Mouse (Mus musculus) limb, embryonic 12.5 days (tissue): ENCODE measurements around the gene Htr1a. TPM values are rescaled to one million over a fixed set of nuclear protein-coding genes. Genes with fewer than 3 reads are reported as not detected.

Source experiments
- ATAC-seq: fragments of 200-750 bp; cut with Nextera tagmentation; 2 replicates; pipeline ENCODE4 v1.8.0; 2017; ENCODE audit warnings: low read depth, moderate TSS enrichment; ENCODE audit not compliant: insufficient number of reproducible peaks, insufficient read depth, low FRiP score, low TSS enrichment
- H3K27ac ChIP-seq: fragments of 300-500 bp; sonication (generic); 2 replicates; pipeline ENCODE4 v1.5.1; 2016; ENCODE audit warnings: mild to moderate bottlenecking, moderate library complexity
- H3K27me3 ChIP-seq: fragments of 300-500 bp; sonication (generic); 2 replicates; pipeline ENCODE4 v1.6.1; 2016; ENCODE audit warnings: mild to moderate bottlenecking, moderate library complexity
- H3K36me3 ChIP-seq: fragments of 300-500 bp; sonication (generic); 2 replicates; pipeline ENCODE4 v1.6.1; 2016; ENCODE audit warnings: mild to moderate bottlenecking, moderate library complexity
- H3K4me1 ChIP-seq: fragments of 300-500 bp; sonication (generic); replicated peaks from 2 replicates; pipeline ENCODE4 v1.6.1; 2016
- H3K4me2 ChIP-seq: fragments of 300-500 bp; sonication (generic); 2 replicates; pipeline ENCODE4 v1.6.1; 2016; ENCODE audit warnings: mild to moderate bottlenecking, moderate library complexity
- H3K4me3 ChIP-seq: fragments of 300-500 bp; sonication (generic); replicated peaks from 2 replicates; pipeline ENCODE4 v1.5.1; 2016; ENCODE audit warnings: mild to moderate bottlenecking
- H3K9ac ChIP-seq: fragments of 300-500 bp; sonication (generic); replicated peaks from 2 replicates; pipeline ENCODE4 v1.6.1; 2016; ENCODE audit warnings: mild to moderate bottlenecking, moderate library complexity
- H3K9me3 ChIP-seq: fragments of 300-500 bp; sonication (generic); 2 replicates; pipeline ENCODE4 v1.6.1; 2016; ENCODE audit warnings: mild to moderate bottlenecking, moderate library complexity
- WGBS: fragments of 180-500 bp; shearing (Covaris S2); methylation state at CpG from one replicate; pipeline ENCODE4 v1.1.7; 2016; 5-methylcytosine and 5-hydroxymethylcytosine counted together
- polyA plus RNA-seq: library from polyadenylated mRNA; unstranded; fragments of >200 nt; fragmentation: Nextera tagmentation; extraction: Ambion mirVana; gene quantifications from 2 replicates; pipeline ENCODE4 v1.2.1, GENCODE M21; 2016

Gene Htr1a
- polyA plus RNA-seq, 1 experiment from 2014 or later: not detected

- H3K27me3 ChIP-seq: peaks cover 10% of the 10 kb centered on the region
- WGBS: 85% methylated on average over 3 of the region's 3 CpGs
- no peaks in the 10 kb centered on the region for H3K4me1 ChIP-seq
- no peak overlapping the region for H3K27ac ChIP-seq
- no peak overlapping the region for H3K4me3 ChIP-seq
- no peak overlapping the region for H3K4me2 ChIP-seq
- no peaks in the 10 kb centered on the region for H3K9me3 ChIP-seq
- H3K36me3 ChIP-seq: no peaks in the 10 kb centered on the region
- H3K9ac ChIP-seq: no peak overlapping the region
- ATAC-seq: no peak
Observed at GRCm38 (mm10) chr13:105451536-105451935, 8.1 kb downstream of the Htr1a start.

Other genes starting within 250 kb of the Htr1a start
- 8.9 and 10.5 TPM in 2 replicates for gene Rnf180, start 148.8 kb upstream of the Htr1a start, polyA plus RNA-seq